Mouse (Mus musculus) CD4-positive, CD25-positive, alpha-beta regulatory T cell, adult 4 months (primary cell): ENCODE results near the gene Carmil1. TPM values are rescaled to one million over a fixed set of nuclear protein-coding genes. Genes with fewer than 3 reads are reported as not detected.

Experiments used
- ATAC-seq: one replicate; pipeline ENCODE4 v1.8.0; 2017
- polyA plus RNA-seq, 2 experiments: library from polyadenylated mRNA; unstranded; fragments of 100-300 nt; shearing (Covaris generic); gene quantifications; one replicate each; pipeline ENCODE4 v1.2.1; 2017

Carmil1 gene
- polyA plus RNA-seq, 2 experiments from 2014 or later: 0.55 to 1.3 TPM

- no peak for ATAC-seq
These were observed 74.5 kb downstream of the Carmil1 start for GRCm38 (mm10) chr13:24206097-24206496.

GRCm38 (mm10) chr13:24202314-24202713, 78.3 kb downstream of the Carmil1 start:
- no peak for ATAC-seq

GRCm38 (mm10) chr13:24199861-24200543, 80.6 kb downstream of the Carmil1 start:
- no peak for ATAC-seq

GRCm38 (mm10) chr13:24198396-24198924, 82.1 kb downstream of the Carmil1 start:
- ATAC-seq: no peak

GRCm38 (mm10) chr13:24195371-24195770, 85.2 kb downstream of the Carmil1 start:
- ATAC-seq: no peak

- no peak for ATAC-seq
These were observed 86.6 kb downstream of the Carmil1 start for GRCm38 (mm10) chr13:24194018-24194417.

GRCm38 (mm10) chr13:24190875-24191663, 89.5 kb downstream of the Carmil1 start:
- no peak for ATAC-seq

- no peak for ATAC-seq
These were observed 93.6 kb downstream of the Carmil1 start for GRCm38 (mm10) chr13:24187026-24187425.

- ATAC-seq: no peak
These were observed 95.0 kb downstream of the Carmil1 start for GRCm38 (mm10) chr13:24185641-24186040.

- ATAC-seq: no peak
These were observed 97.7 kb downstream of the Carmil1 start for GRCm38 (mm10) chr13:24182878-24183277.

- ATAC-seq: no peak
These were observed 101.1 kb downstream of the Carmil1 start for GRCm38 (mm10) chr13:24179538-24179937.

GRCm38 (mm10) chr13:24177600-24177999, 103.0 kb downstream of the Carmil1 start:
- no peak for ATAC-seq

GRCm38 (mm10) chr13:24176835-24177234, 103.8 kb downstream of the Carmil1 start:
- no peak for ATAC-seq

GRCm38 (mm10) chr13:24169658-24170057, 110.9 kb downstream of the Carmil1 start:
- ATAC-seq: no peak

- no peak for ATAC-seq
These were observed 117.2 kb downstream of the Carmil1 start for GRCm38 (mm10) chr13:24163368-24163767.

GRCm38 (mm10) chr13:24161105-24161504, 119.5 kb downstream of the Carmil1 start:
- no peak for ATAC-seq

- no peak for ATAC-seq
These were observed 120.6 kb downstream of the Carmil1 start for GRCm38 (mm10) chr13:24159972-24160371.

- no peak for ATAC-seq
These were observed 121.2 kb downstream of the Carmil1 start for GRCm38 (mm10) chr13:24159190-24159965.

- ATAC-seq: no peak
These were observed 123.0 kb downstream of the Carmil1 start for GRCm38 (mm10) chr13:24157560-24158011.

- ATAC-seq: no peak
These were observed 125.4 kb downstream of the Carmil1 start for GRCm38 (mm10) chr13:24155190-24155589.

- no peak for ATAC-seq
These were observed 126.1 kb downstream of the Carmil1 start for GRCm38 (mm10) chr13:24154281-24155061.

GRCm38 (mm10) chr13:24152610-24153009, 128.0 kb downstream of the Carmil1 start:
- ATAC-seq: no peak
